Mouse (Mus musculus) left cerebral cortex, postnatal 10 days (tissue): ENCODE results near the gene Pikfyve. TPM values are rescaled to one million over a fixed set of nuclear protein-coding genes. Genes with fewer than 3 reads are reported as not detected.

Experiments used
- DNase-seq, 2 experiments: peaks; one replicate each; pipeline ENCODE4 v3.0.0; 2021 to 2022; ENCODE audit warnings: low spot score in 2 of 2, mixed read lengths in 1 of 2; ENCODE audit errors: extremely low spot score in 1 of 2
- intact Hi-C: fragments of 180-260 bp; cut with DNase I; formaldehyde crosslinking; loops from one replicate; pipeline ENCODE4 v1.15.1; 2025
- total RNA-seq, 2 experiments: library from RNA; stranded (reverse); gene quantifications; 2 replicates each; pipeline ENCODE4 v1.2.3; 2021

Pikfyve gene
- total RNA-seq: 10 to 100 TPM; 39.9 to 42.3 TPM

- intact Hi-C loops: no loop called here
- peak; percentile 96 for DNase-seq
These were observed at the start of gene Pikfyve, which contains the start of gene Idh1 for GRCm38 (mm10) chr1:65186287-65187073. Gene Pikfyve, plus strand, starts transcription at chr1:65186683. Gene Idh1, minus strand, starts transcription at chr1:65186500.

- intact Hi-C loops: no loop called here
- DNase-seq: no peak
These were observed 48.9 kb upstream of the Pikfyve start for GRCm38 (mm10) chr1:65137560-65137959.

- intact Hi-C loops: no loop called here
These were observed 41.7 kb upstream of the Pikfyve start for GRCm38 (mm10) chr1:65144783-65145182.

GRCm38 (mm10) chr1:65146601-65147000 lies 39.9 kb upstream of the Pikfyve start:
- DNase-seq: no peak
- intact Hi-C loops: no loop called here

More at GRCm38 (mm10) chr1:65144783-65145182, 41.7 kb upstream of the Pikfyve start:
- no peak for DNase-seq

DNA sequence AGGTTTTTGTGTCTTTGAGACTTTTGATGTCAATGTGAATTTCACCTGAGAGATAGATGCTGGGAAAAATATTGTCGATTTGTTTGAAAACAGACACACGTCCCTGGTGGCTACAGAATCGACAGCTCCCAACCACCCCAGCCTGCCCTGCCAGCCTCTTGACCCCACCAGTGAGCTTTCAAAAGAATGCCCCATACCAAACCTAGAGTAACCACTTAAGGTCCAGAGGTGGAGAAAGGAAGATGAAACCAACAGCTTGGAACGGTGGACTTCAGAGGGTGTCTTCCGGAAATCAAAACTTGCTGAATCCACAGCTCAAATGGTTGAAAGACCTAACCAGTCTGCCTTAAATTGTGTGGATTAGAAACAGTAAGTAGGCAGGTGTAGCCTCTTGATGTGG lies 39.2 kb upstream of the Pikfyve start:
- intact Hi-C loops: no loop called here
- DNase-seq: no peak

GRCm38 (mm10) chr1:65147971-65148370 lies 38.5 kb upstream of the Pikfyve start:
- no peak for DNase-seq
- intact Hi-C loops: no loop called here

DNA sequence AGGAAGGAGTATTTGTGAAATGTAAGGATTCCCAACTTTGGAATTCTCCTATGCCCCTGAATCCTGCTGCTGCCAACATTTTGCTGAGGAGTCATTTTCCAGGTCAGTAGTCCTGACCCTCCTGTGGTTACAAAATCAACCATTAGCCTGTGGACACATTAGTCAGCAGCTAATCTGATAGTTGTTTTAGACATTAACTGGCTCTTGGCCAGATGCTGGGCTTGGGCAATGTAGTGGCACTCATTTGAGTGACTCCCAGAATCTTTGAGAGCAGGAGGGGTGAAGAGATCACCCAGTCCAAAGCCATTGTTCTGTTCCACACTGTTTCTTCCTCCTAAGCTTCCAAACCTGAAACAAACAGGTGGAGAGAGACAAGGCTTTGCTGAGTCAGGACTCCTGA lies 31.7 kb upstream of the Pikfyve start:
- no peak for DNase-seq
- intact Hi-C loops: no loop called here

DNA sequence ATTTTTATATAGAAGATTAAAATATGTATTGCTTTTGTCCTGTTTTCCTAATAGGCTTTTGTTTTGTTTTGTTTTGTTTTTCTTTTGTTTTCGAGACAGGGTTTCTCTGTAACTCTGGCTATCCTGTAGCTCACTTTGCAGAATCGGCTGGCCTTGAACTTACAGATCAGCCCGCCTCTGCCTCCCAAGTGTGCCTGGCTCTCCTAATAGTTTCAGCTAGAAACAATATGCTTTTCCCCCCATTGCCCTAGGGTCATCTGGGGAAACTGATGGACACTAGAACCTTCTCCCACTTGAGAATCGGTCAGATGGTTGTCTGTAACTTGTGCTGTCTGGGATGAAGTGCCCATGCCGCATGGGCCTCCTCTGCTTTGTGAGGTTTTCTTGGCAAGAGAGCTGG lies 30.4 kb upstream of the Pikfyve start:
- no peak for DNase-seq
- intact Hi-C loops: no loop called here

- intact Hi-C loops: loop anchor here (5.0 kb wide), 1 partner anchor 115 kb away; no protein-coding TSS in a partner anchor
- DNase-seq: no peak
These were observed 24.3 kb upstream of the Pikfyve start for GRCm38 (mm10) chr1:65162210-65162609.

DNA sequence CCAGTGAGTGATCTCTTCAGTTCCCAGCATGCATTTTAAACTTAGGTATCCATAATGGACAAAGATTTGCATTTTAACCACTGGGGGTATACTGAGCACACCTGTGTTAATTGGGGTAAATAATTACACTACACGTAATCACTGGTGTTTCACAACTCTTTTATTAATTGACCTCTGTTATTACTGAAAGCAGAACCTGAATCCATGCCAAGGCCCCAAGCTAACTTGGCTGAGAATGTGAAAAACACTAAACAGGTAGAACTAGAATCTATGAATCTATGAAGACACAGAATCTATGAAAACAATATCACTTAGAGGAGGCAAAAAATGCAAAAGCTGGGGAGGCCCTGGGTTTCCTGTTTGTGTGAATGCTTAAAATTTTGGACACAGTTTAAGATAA lies 19.0 kb upstream of the Pikfyve start:
- intact Hi-C loops: no loop called here
- no peak for DNase-seq

GRCm38 (mm10) chr1:65169536-65169935 lies 16.9 kb upstream of the Pikfyve start:
- intact Hi-C loops: no loop called here
- DNase-seq: no peak

DNA sequence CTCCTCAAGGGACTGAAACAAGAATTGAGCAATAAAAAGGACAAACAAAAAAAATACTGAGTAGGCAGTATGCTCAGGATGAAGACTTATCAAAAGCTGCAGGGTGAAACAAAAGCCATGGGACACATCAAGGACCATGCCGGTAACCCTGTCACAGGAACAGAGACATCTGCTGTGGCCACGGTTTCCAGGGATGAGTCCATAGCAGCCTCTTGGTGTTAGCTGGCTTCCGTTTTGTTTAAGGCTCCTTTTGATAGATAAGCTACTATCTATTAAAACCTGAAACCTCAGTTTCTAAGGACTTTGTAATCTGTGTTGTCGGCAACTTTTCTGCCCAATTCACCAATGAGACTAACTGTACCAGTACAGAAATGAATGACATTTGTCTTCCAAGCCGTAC lies 16.5 kb upstream of the Pikfyve start:
- intact Hi-C loops: no loop called here
- no peak for DNase-seq

GRCm38 (mm10) chr1:65171579-65171978 lies 14.9 kb upstream of the Pikfyve start:
- DNase-seq: no peak
- intact Hi-C loops: no loop called here

DNA sequence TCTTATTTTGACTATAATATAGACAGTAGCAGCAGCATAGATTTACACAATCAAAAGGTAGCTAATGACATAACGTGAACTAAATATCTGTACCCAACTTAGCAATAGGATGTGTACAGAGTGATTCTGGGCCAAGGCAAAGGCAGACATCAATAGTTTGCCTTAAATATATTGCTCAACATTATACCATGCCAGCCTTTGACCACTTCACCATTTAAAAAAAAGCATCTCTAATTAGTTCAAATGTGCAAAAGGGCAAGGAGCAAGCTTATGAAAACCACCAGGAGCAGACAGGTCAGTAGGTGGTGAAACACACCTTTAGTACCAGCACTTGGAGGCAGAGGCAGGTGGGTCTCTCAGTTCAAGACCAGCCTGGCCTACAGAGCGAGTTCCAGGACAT lies 12.8 kb upstream of the Pikfyve start:
- intact Hi-C loops: no loop called here
- DNase-seq: no peak

- intact Hi-C loops: loop anchor here (5.0 kb wide), 2 partner anchors 129 to 459 kb away; no protein-coding TSS in a partner anchor
- DNase-seq: no peak
These were observed 10.3 kb upstream of the Pikfyve start for GRCm38 (mm10) chr1:65176171-65176570.

DNA sequence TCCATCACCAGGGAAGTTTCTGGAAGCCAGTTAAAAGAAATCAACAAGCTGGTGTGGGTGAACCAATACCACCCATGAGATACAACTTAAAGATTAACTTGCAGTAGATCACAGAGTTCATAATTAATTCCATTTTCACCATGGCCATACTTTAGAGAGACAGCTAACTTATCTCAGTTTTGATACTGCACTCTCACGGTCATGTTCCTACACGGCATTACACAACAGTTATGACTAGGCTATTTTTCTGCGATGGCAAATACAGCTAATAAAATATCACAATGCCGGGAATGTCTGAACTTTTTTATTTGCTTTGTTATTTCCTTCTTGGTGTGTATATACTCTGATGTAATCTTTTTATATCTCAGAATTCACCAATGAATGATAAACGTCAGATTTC lies 9.6 kb upstream of the Pikfyve start:
- intact Hi-C loops: loop anchor here (5.0 kb wide), 2 partner anchors 130 to 460 kb away; no protein-coding TSS in a partner anchor
- DNase-seq: no peak

DNA sequence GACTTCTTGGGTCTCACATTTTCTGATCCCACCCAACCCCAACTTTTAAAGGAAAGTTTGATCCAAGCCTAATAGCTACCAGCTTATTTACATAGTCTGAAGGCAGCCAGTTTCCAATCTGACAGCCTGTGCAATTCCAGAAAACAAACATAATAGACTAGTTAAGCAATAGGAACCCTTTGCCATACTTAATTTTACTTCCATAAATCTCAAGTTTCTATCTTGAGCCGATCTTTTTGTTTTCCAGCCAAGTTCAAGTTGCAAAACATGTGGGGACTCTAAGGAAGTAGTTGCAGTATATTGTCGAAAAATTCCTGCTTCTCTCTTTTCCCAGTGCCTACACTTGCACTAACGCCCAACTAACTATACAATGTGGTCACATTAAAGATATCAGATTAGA lies 9.0 kb upstream of the Pikfyve start:
- DNase-seq: no peak
- intact Hi-C loops: loop anchor here (5.0 kb wide), 2 partner anchors 130 to 460 kb away; no protein-coding TSS in a partner anchor

DNA sequence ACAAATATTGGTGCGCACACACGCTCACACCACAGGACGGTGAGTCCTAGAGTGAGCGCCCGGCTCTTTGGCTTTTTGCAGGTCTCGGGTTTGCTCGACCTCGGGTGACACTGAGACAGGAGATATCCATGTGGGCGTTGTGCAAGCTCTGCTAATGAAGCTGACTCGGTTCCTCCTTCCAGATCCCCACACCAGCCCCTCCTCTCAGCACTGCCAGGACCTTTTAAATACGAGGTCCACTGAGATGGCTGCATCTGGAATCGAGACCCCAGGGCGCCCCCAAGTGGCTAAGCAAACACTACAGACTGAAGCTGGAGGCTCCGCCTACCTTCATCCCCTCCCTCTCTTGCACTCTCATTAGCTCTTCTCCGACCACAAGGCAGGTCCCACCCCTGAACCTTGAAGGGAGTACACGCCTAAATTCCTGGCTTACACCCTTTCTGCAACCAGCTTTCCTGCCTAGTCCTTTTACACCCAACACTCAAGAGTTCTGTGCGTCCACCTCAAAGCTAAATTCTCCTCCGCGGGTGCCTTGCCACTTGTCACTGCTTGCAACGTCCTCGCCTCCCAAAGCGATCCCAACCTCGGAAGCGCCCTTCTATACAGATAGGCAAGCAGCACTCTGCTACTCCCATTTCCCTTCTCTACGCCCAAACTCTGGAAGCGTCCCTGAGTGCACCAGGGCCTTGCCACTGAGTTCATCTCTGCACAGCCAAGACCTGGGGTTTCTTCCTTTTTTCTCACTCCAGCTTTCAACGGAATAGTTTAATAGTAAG lies 8.2 kb upstream of the Pikfyve start:
- intact Hi-C loops: loop anchor here (2.0 to 5.0 kb wide), 3 partner anchors 66 to 461 kb away; no protein-coding TSS in a partner anchor
- peak; percentile 89 to 93 for DNase-seq

GRCm38 (mm10) chr1:65178902-65179432 lies 7.5 kb upstream of the Pikfyve start:
- DNase-seq: peak; percentile 98 to 99
- intact Hi-C loops: loop anchor here (2.0 to 5.0 kb wide), 3 partner anchors 66 to 462 kb away; no protein-coding TSS in a partner anchor
